Mouse (Mus musculus) hindbrain, embryonic 12.5 days (tissue): ENCODE data around the gene Dnaaf3. TPM values are rescaled to one million over a fixed set of nuclear protein-coding genes. Genes with fewer than 3 reads are reported as not detected.
A peak's percentile ranks its signal among the peaks of the same experiment; 100 is the strongest.
"Not testable (repeated sequence)": the region's sequence is repeated elsewhere in the genome, so short reads cannot be mapped to it uniquely, and the experiment has no call there.

Experiments
- ATAC-seq: fragments of 200-750 bp; cut with Nextera tagmentation; 2 replicates; pipeline ENCODE4 v1.8.0; 2017; ENCODE audit warnings: moderate TSS enrichment; ENCODE audit not compliant: low FRiP score
- H3K27ac ChIP-seq: fragments of 300-500 bp; sonication (generic); 2 replicates; pipeline ENCODE4 v1.5.1; 2016; ENCODE audit warnings: mild to moderate bottlenecking
- H3K27me3 ChIP-seq: fragments of 300-500 bp; sonication (generic); 2 replicates; pipeline ENCODE4 v1.6.1; 2016; ENCODE audit warnings: mild to moderate bottlenecking
- H3K36me3 ChIP-seq: fragments of 300-500 bp; sonication (generic); 2 replicates; pipeline ENCODE4 v1.6.1; 2016; ENCODE audit warnings: mild to moderate bottlenecking
- H3K4me1 ChIP-seq: fragments of 300-500 bp; sonication (generic); 2 replicates; pipeline ENCODE4 v1.6.1; 2016
- H3K4me2 ChIP-seq: fragments of 300-500 bp; sonication (generic); replicated peaks from 2 replicates; pipeline ENCODE4 v1.6.1; 2016; ENCODE audit warnings: mild to moderate bottlenecking
- H3K4me3 ChIP-seq: fragments of 300-500 bp; sonication (generic); 2 replicates; pipeline ENCODE4 v1.5.1; 2016; ENCODE audit warnings: mild to moderate bottlenecking
- H3K9ac ChIP-seq: fragments of 300-500 bp; sonication (generic); 2 replicates; pipeline ENCODE4 v1.6.1; 2016; ENCODE audit warnings: mild to moderate bottlenecking, moderate library complexity
- H3K9me3 ChIP-seq: fragments of 300-500 bp; sonication (generic); replicated peaks from 2 replicates; pipeline ENCODE4 v1.6.1; 2016; ENCODE audit warnings: mild to moderate bottlenecking
- WGBS: fragments of 180-500 bp; shearing (Covaris S2); methylation state at CpG from one replicate; pipeline ENCODE4 v1.1.7; 2016; 5-methylcytosine and 5-hydroxymethylcytosine counted together
- polyA plus RNA-seq: library from polyadenylated mRNA; unstranded; fragments of >200 nt; fragmentation: Nextera tagmentation; extraction: Ambion mirVana; gene quantifications from 2 replicates; pipeline ENCODE4 v1.2.1, GENCODE M21; 2016

The Dnaaf3 gene
- polyA plus RNA-seq, 1 experiment from 2014 or later = 3.6 TPM

GRCm38 (mm10) chr7:4539019-4539418 lies 6.8 kb upstream of the Dnaaf3 start:
- WGBS = 82% methylated on average over 2 of the region's 2 CpGs
- no peak for ATAC-seq
- Histone ChIP-seq H3K4me2 (no peak overlapping the region), H3K27ac (no peak overlapping the region), H3K9ac (no peak overlapping the region), H3K9me3 (no peaks in the 10 kb centered on the region), H3K4me1 (no peaks in the 10 kb centered on the region), H3K27me3 (no peaks in the 10 kb centered on the region; the same call in none of the 2 replicates), H3K36me3 (peaks cover 37% of the 10 kb centered on the region), H3K4me3 (no peak overlapping the region)

- H3K36me3 ChIP-seq = peaks cover 31% of the 10 kb centered on the region
- ATAC-seq = no peak
- no peaks in the 10 kb centered on the region for H3K9me3 ChIP-seq
- WGBS = 53% methylated on average over 4 of the region's 4 CpGs
- no peaks in the 10 kb centered on the region; the same call in none of the 2 replicates for H3K27me3 ChIP-seq
- H3K27ac ChIP-seq = no peak overlapping the region
- H3K4me2 ChIP-seq = no peak overlapping the region
- H3K4me1 ChIP-seq = peaks cover 4% of the 10 kb centered on the region
- H3K4me3 ChIP-seq = no peak overlapping the region
- no peak overlapping the region for H3K9ac ChIP-seq
Measured at GRCm38 (mm10) chr7:4537181-4537580, 4.9 kb upstream of the Dnaaf3 start.

GRCm38 (mm10) chr7:4536369-4536768 lies 4.1 kb upstream of the Dnaaf3 start:
- H3K36me3 ChIP-seq = peaks cover 23% of the 10 kb centered on the region
- ATAC-seq = no peak
- no peak overlapping the region for H3K4me3 ChIP-seq
- no peak overlapping the region for H3K9ac ChIP-seq
- 74% methylated on average over 4 of the region's 4 CpGs for WGBS
- peaks cover 7% of the 10 kb centered on the region for H3K4me1 ChIP-seq
- no peak overlapping the region for H3K4me2 ChIP-seq
- no peak overlapping the region for H3K27ac ChIP-seq
- H3K27me3 ChIP-seq = peaks cover 6% of the 10 kb centered on the region
- H3K9me3 ChIP-seq = no peaks in the 10 kb centered on the region

DNA sequence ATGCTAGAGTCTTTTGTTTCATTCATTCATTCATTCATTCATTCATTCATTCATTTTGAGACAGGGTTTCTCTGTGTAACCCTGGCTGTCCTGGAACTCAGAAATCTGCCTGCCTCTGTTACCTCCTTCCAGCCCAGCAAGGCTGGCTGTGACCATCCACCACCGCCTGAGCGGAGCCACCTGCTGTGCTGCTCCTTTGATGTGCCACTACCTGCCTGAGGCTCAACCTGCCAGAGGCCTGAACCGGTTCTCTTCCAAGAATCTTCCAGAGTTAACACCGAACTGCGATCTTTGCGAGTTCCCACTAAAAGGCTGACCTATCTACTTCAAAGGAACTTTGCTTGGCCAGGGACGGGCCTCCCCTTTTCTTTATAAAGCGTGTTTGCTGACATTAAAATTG lies 2.1 kb downstream of the Dnaaf3 start:
- H3K36me3 ChIP-seq, H3K4me3 ChIP-seq, H3K9me3 ChIP-seq, H3K27ac ChIP-seq, ATAC-seq, H3K4me2 ChIP-seq, H3K9ac ChIP-seq: not testable (repeated sequence)
- Histone ChIP-seq H3K27me3 (peaks cover 27% of the 10 kb centered on the region; the same call in 1 of the 2 replicates), H3K4me1 (peaks cover 16% of the 10 kb centered on the region)
- WGBS = 52% methylated on average over 8 of the region's 8 CpGs

DNA sequence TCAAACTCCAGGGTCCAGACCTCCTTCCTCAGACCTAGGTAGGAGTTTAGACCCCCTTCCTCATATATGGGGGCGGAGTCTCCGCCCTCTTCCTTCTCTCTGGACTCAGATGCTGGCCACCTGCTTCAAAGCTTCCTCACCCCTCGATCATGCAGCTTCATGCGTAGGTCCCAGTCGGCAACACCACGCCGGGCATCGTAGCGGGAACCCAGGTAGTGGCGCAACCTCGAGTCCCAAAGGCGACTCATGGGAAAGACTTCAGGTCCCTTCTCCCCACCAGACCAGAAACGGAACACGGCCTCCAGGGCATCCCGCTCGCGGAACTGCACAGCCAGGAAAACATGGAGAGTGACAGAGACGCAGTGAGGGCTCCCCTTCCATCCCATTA lies 5.0 kb downstream of the Dnaaf3 start:
- Histone ChIP-seq H3K4me1 (peaks cover 13% of the 10 kb centered on the region), H3K4me2 (peak overlapping the region; percentile 52), H3K9me3 (no peaks in the 10 kb centered on the region), H3K9ac (no peak overlapping the region), H3K4me3 (no peak overlapping the region), H3K27me3 (peaks cover 33% of the 10 kb centered on the region), H3K27ac (no peak overlapping the region), H3K36me3 (no peaks in the 10 kb centered on the region)
- WGBS = 37% methylated on average over 18 of the region's 18 CpGs
- ATAC-seq = peak; percentile 3; the same call in 1 of the 2 replicates

- Histone ChIP-seq H3K4me1 (peaks cover 10% of the 10 kb centered on the region), H3K9ac (peak overlapping the region; percentile 41; the same call in 1 of the 2 replicates), H3K4me3 (peak overlapping the region; percentile 25), H3K36me3 (no peaks in the 10 kb centered on the region), H3K27me3 (peaks cover 36% of the 10 kb centered on the region), H3K4me2 (peak overlapping the region; percentile 52), H3K27ac (no peak overlapping the region), H3K9me3 (no peaks in the 10 kb centered on the region)
- peak; percentile 89 for ATAC-seq
- WGBS = 24% methylated on average over 40 of the region's 40 CpGs
Measured at GRCm38 (mm10) chr7:4526341-4527301, 5.6 kb downstream of the Dnaaf3 start.

DNA sequence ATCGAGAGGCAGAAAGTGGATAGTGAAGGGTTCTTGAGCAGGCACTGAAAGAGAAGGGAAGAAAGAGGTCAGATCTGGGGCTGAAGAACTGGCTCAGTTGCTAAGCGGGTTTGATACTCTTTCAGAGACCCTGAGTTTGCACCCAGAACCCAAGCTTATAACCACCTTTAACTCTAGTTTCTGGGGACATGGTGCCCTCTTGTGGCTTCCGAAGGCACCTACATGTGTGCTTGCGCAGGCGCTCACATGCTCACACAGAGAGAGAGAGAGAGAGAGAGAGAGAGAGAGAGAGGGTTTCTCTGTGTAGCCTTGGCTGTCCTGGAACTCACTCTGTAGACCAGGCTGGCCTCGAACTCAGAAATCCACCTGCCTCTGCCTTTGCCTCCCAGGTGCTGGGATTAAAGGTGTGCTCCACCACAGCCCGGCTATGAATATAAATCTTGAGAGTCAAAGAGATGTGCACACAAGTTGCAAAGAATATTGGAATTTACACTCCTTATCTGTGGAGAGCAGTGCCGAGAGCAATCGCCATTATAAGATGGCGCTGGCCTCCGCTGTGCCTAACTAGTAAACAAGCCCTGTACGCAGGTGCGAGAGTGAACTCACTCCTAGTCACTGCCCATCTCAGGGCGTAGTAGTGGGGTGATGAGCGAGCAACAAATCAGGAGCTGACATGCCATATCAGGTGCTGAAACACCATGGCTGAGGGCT lies 7.9 kb downstream of the Dnaaf3 start, which contains the start of gene Tnni3:
Gene Tnni3 (minus strand): TSS at position 18 of the 711 bp plus-strand sequence.
- H3K4me2 ChIP-seq, H3K9me3 ChIP-seq, H3K36me3 ChIP-seq, H3K9ac ChIP-seq, ATAC-seq, H3K27ac ChIP-seq, H3K4me3 ChIP-seq: not testable (repeated sequence)
- peaks cover 20% of the 10 kb centered on the region for H3K4me1 ChIP-seq
- H3K27me3 ChIP-seq = peaks cover 49% of the 10 kb centered on the region
- WGBS = 76% methylated on average over 15 of the region's 15 CpGs

DNA sequence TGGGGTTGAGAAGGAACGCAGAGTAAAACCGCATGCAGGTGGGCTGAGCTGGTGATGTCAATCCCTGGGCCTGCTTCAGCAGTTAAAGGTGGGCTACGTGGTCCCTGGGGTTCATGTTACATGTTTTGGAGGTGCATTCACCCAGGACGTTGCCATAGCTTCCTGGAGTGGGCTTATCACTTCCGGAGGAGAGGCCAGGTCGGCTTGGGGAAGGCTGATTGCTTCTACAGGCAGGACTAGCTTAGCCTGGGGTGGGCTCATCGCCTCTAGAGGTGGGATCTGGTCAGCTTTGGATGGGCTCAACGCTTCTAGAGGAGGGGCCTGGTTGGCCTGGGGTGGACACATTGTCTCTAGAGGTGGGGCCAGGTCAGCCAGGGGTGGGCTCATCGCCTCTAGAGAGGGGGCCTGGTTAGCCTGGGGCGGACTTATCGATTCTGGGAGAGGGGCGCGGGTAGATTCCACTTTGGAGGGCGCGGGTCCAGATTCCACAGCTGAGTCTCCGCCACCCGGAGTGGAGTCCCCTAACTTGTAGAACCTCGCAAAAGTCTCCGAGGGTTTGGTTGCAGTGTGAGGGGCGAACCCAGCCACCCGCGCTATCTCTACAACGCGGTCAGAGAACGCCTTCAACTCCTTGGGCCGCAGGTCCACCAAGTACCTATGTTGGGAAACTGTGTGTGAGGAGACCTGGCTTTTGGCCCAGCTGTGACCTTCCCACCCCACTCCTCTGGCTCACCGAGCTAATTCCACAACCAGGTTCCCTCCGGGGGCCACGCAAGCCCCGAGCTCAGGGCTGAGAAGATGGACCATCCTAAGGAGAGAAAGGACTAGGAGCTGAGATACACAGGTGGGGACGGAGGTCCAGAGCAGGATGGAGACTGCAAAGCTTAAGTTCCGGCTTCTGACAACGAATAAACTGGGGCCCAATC lies 8.8 kb downstream of the Dnaaf3 start:
- Histone ChIP-seq H3K27ac (no peak overlapping the region), H3K36me3 (no peaks in the 10 kb centered on the region), H3K4me1 (peaks cover 20% of the 10 kb centered on the region), H3K4me3 (no peak overlapping the region), H3K9ac (no peak overlapping the region), H3K9me3 (no peaks in the 10 kb centered on the region), H3K27me3 (peaks cover 47% of the 10 kb centered on the region), H3K4me2 (no peak overlapping the region)
- no peak for ATAC-seq
- 92% methylated on average over 33 of the region's 33 CpGs for WGBS

DNA sequence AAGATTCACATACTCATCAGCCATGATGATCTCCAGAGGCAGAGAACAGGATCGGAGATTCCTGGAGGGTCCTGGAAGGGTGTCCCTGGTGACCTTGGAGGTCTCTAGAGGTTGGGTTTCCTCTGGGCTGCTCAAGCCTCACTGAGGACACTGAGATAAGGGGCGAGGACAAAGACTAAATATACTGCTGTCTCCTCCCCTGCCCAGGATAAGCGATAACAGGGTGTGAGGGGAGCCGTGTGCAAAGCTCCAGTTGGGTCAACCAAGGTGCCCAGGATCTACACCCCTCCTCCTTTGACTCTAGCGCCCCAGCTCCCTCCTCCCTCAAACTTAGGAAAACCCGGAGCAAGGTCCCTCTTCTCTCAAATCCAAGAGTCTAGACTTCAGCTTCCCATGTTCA lies 10.0 kb downstream of the Dnaaf3 start:
- Histone ChIP-seq H3K27me3 (peaks cover 38% of the 10 kb centered on the region), H3K36me3 (no peaks in the 10 kb centered on the region), H3K27ac (no peak overlapping the region), H3K4me3 (no peak overlapping the region), H3K4me2 (no peak overlapping the region), H3K9me3 (no peaks in the 10 kb centered on the region), H3K4me1 (peaks cover 19% of the 10 kb centered on the region), H3K9ac (no peak overlapping the region)
- WGBS = 77% methylated on average over 6 of the region's 6 CpGs
- no peak for ATAC-seq

GRCm38 (mm10) chr7:4521231-4522003 lies 10.8 kb downstream of the Dnaaf3 start:
- H3K9ac ChIP-seq = no peak overlapping the region
- H3K27me3 ChIP-seq = peaks cover 32% of the 10 kb centered on the region
- H3K36me3 ChIP-seq = no peaks in the 10 kb centered on the region
- H3K4me3 ChIP-seq = peak overlapping the region; percentile 18; the same call in 1 of the 2 replicates
- H3K27ac ChIP-seq = no peak overlapping the region
- peak overlapping the region; percentile 51 for H3K4me2 ChIP-seq
- H3K4me1 ChIP-seq = peaks cover 18% of the 10 kb centered on the region
- H3K9me3 ChIP-seq = no peaks in the 10 kb centered on the region
- 34% methylated on average over 32 of the region's 32 CpGs for WGBS
- no peak for ATAC-seq

- no peak for ATAC-seq
- no peaks in the 10 kb centered on the region for H3K36me3 ChIP-seq
- H3K9ac ChIP-seq = no peak overlapping the region
- WGBS = 68% methylated on average over 1 of the region's 1 CpGs
- no peak overlapping the region for H3K4me3 ChIP-seq
- H3K9me3 ChIP-seq = no peaks in the 10 kb centered on the region
- H3K4me2 ChIP-seq = no peak overlapping the region
- no peak overlapping the region for H3K27ac ChIP-seq
- peaks cover 32% of the 10 kb centered on the region for H3K27me3 ChIP-seq
- peaks cover 29% of the 10 kb centered on the region for H3K4me1 ChIP-seq
Measured at GRCm38 (mm10) chr7:4518487-4518886, 13.8 kb downstream of the Dnaaf3 start.
